Mouse (Mus musculus) kidney, adult 2 months (tissue): ENCODE results near the gene Tcf7. TPM values are rescaled to one million over a fixed set of nuclear protein-coding genes. Genes with fewer than 3 reads are reported as not detected.
A peak's percentile ranks its signal among the peaks of the same experiment; 100 is the strongest.

Experiments used
- DNase-seq: peaks from one replicate; pipeline ENCODE4 v3.0.0; 2021
- H3K27ac ChIP-seq: fragments of 200-500 bp; 2 replicates; pipeline ENCODE4 v1.5.1; 2012; ENCODE audit warnings: low read depth, low read length, control low read depth, inconsistent platforms; ENCODE audit not compliant: insufficient read depth
- H3K27me3 ChIP-seq: fragments of 200-500 bp; replicated peaks from 2 replicates; pipeline ENCODE4 v1.6.1; 2012; ENCODE audit warnings: mild to moderate bottlenecking, moderate library complexity, low read length, inconsistent platforms; ENCODE audit not compliant: control insufficient read depth, insufficient read depth
- H3K36me3 ChIP-seq: fragments of 200-500 bp; 2 replicates; pipeline ENCODE4 v1.6.1; 2012; ENCODE audit warnings: mild to moderate bottlenecking, moderate library complexity, low read length, inconsistent platforms; ENCODE audit not compliant: control insufficient read depth, insufficient read depth
- H3K4me1 ChIP-seq: fragments of 200-500 bp; 2 replicates; pipeline ENCODE4 v1.6.1; 2011; ENCODE audit warnings: low read length; ENCODE audit not compliant: control insufficient read depth, insufficient read depth
- H3K4me3 ChIP-seq: fragments of 200-500 bp; 2 replicates; pipeline ENCODE4 v1.5.1; 2011; ENCODE audit warnings: mild to moderate bottlenecking, low read depth, low read length, control low read depth; ENCODE audit not compliant: insufficient read depth
- CTCF ChIP-seq: fragments of 200-500 bp; conservative IDR thresholded peaks from 2 replicates; pipeline ENCODE4 v1.5.1; 2011; ENCODE audit warnings: low read depth, mild to moderate bottlenecking, control low read depth, low read length, moderate library complexity, mixed read lengths; ENCODE audit not compliant: insufficient read depth, insufficient read length
- POLR2A ChIP-seq: fragments of 200-500 bp; IDR thresholded peaks from one replicate; pipeline ENCODE4 v1.6.1; 2011; ENCODE audit warnings: low read depth, low read length, control low read depth
- WGBS: fragments of 180-500 bp; shearing (Covaris S2); methylation state at CpG from one replicate; pipeline ENCODE4 v1.1.7; 2018; 5-methylcytosine and 5-hydroxymethylcytosine counted together
- polyA plus RNA-seq: library from polyadenylated mRNA; depleted of rRNA; stranded (reverse); fragments of >200 nt; gene quantifications from 2 replicates; pipeline ENCODE4 v1.2.3, GENCODE M21; 2012

Gene Tcf7
- polyA plus RNA-seq, 1 experiment: 13.2 TPM

GRCm38 (mm10) chr11:52233043-52233653 lies 49.7 kb downstream of the Tcf7 start:
- Histone ChIP-seq H3K27me3 (no peaks in the 10 kb centered on the region), H3K27ac (no peak overlapping the region; the same call in 1 of the 2 replicates), H3K36me3 (peaks cover 6% of the 10 kb centered on the region), H3K4me3 (peak overlapping the region; percentile 18; the same call in 1 of the 2 replicates), H3K4me1 (peaks cover 23% of the 10 kb centered on the region)
- DNase-seq: no peak
- TF ChIP-seq CTCF (no peak), POLR2A (no peak)
- 10% methylated on average over 3 of the region's 3 CpGs for WGBS

GRCm38 (mm10) chr11:52231606-52232541 lies 50.9 kb downstream of the Tcf7 start, which contains the start of gene Skp1a:
TSS of gene Skp1a (plus strand) at chr11:52231995.
- Histone ChIP-seq H3K27ac (peak within 1 kb of the TSS; percentile 99), H3K4me1 (peaks cover 23% of the 10 kb centered on the region), H3K27me3 (no peaks in the 10 kb centered on the region), H3K36me3 (no peaks in the 10 kb centered on the region), H3K4me3 (peak within 1 kb of the TSS; percentile 97)
- WGBS: under 1% methylated on average over 87 of the region's 87 CpGs
- TF ChIP-seq CTCF: no peak
- TF ChIP-seq POLR2A: peak; percentile 99
- peak; percentile 95 for DNase-seq

DNA sequence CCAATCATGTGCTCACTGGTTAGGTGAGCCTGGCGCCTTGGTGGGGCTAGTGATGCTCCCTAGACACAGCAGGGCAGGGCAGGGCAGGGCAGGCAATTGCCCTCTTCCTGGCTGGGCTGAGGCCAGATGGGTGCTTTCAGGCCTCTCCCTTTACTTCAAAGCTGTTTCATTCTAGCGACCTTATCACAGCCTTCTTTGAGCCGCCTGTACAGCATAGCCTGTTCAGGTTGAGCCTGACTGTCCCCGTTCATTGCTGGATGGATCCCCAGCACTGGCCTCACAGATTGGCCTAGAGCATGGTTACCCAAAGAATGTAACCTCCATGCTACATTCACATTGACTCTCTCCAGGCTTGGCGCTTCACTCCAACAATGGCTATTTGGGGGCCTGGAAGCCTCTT lies 52.1 kb downstream of the Tcf7 start:
- Histone ChIP-seq H3K27ac (no peak overlapping the region), H3K4me1 (peaks cover 23% of the 10 kb centered on the region), H3K4me3 (no peak overlapping the region), H3K36me3 (no peaks in the 10 kb centered on the region), H3K27me3 (no peaks in the 10 kb centered on the region)
- TF ChIP-seq CTCF (no peak), POLR2A (no peak)
- DNase-seq: no peak
- WGBS: 44% methylated on average over 5 of the region's 5 CpGs

GRCm38 (mm10) chr11:52228722-52229448 lies 53.9 kb downstream of the Tcf7 start:
- 78% methylated on average over 7 of the region's 7 CpGs for WGBS
- Histone ChIP-seq H3K36me3 (no peaks in the 10 kb centered on the region), H3K4me1 (peaks cover 18% of the 10 kb centered on the region), H3K27me3 (no peaks in the 10 kb centered on the region), H3K27ac (no peak overlapping the region), H3K4me3 (no peak overlapping the region)
- no peak for DNase-seq
- TF ChIP-seq CTCF (no peak), POLR2A (no peak)

DNA sequence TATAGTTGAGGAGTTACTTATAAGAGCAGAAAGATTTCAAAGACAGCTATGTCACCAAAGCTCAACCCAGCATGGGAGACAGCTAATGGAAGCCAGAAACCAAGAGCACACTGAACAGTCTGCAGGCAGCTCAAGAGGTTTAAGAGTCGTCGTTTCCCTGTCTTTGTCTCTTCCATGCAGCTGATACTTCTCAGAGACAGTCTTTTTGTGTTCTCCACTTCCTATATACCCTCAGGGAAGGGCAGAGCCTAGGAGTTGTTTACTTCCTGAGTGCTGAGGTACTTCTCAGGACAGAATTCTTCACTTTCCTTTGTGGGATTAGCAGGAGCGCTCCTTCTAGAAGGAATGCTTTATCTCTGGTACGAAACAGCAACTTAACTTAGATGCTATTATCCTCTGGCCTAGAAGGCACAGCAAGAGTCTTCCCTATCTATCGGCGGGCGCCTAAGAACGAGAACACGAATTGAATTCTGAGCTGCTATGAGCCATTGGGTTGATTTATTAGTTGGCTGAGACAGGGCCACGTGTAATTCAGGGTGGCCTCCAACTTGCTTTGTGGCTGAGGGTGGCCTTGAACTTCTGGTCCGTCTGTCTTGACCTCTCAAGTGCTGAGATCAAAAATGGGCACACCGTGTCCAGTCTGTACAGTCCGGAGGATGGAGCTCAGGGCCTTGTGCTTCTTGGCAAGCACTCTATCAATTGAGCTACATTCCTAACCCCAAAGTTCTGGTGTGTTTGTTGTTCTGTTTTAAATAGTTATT lies 55.2 kb downstream of the Tcf7 start:
- no peak for DNase-seq
- 79% methylated on average over 13 of the region's 13 CpGs for WGBS

DNA sequence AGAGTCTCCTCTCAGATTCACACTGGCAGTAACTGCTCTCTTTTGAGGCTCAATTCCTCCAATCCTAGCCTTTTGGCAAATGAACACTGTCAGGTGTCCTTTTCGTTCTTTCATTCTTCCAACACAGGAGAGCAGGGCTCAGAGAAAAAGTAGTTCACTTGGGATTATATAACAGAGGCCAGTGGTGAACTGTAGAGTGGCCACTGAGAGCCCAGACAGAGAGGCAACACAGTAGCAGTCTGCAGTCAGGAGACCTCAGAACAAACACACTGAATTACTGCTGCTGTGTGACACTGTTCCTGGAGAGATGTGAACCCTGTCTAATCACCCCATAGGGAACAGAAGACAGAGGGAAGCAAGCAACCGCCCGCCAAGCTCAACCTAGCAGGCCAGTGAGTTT lies 55.8 kb downstream of the Tcf7 start:
- TF ChIP-seq CTCF (no peak), POLR2A (no peak)
- Histone ChIP-seq H3K27me3 (no peaks in the 10 kb centered on the region), H3K4me3 (no peak overlapping the region), H3K4me1 (peaks cover 17% of the 10 kb centered on the region; the same call in 1 of the 2 replicates), H3K36me3 (no peaks in the 10 kb centered on the region), H3K27ac (no peak overlapping the region)
- DNase-seq: peak; percentile 50
- 65% methylated on average over 3 of the region's 3 CpGs for WGBS

More for the DNA sequence above, 55.2 kb downstream of the Tcf7 start:
- H3K36me3 ChIP-seq: no peaks in the 10 kb centered on the region
- H3K27ac ChIP-seq: no peak overlapping the region
- H3K4me3 ChIP-seq: no peak overlapping the region
- TF ChIP-seq POLR2A (no peak), CTCF (no peak)
- H3K27me3 ChIP-seq: no peaks in the 10 kb centered on the region
- H3K4me1 ChIP-seq: peaks cover 17% of the 10 kb centered on the region; the same call in 1 of the 2 replicates
